Mouse (Mus musculus) liver, embryonic 12.5 days (tissue): ENCODE results near the gene Wdtc1. TPM values are rescaled to one million over a fixed set of nuclear protein-coding genes. Genes with fewer than 3 reads are reported as not detected.

Source experiments
- ATAC-seq: fragments of 200-750 bp; cut with Nextera tagmentation; 2 replicates; pipeline ENCODE4 v1.8.0; 2017; ENCODE audit warnings: moderate number of reproducible peaks, mild to moderate bottlenecking, moderate library complexity
- H3K27ac ChIP-seq: fragments of 300-500 bp; sonication (generic); 2 replicates; pipeline ENCODE4 v1.5.1; 2016; ENCODE audit warnings: mild to moderate bottlenecking
- H3K27me3 ChIP-seq: fragments of 300-500 bp; sonication (generic); replicated peaks from 2 replicates; pipeline ENCODE4 v1.6.1; 2016; ENCODE audit warnings: mild to moderate bottlenecking, moderate library complexity
- H3K36me3 ChIP-seq: fragments of 300-500 bp; sonication (generic); 2 replicates; pipeline ENCODE4 v1.6.1; 2016; ENCODE audit warnings: mild to moderate bottlenecking, moderate library complexity
- H3K4me1 ChIP-seq: fragments of 300-500 bp; sonication (generic); 2 replicates; pipeline ENCODE4 v1.6.1; 2016
- H3K4me2 ChIP-seq: fragments of 300-500 bp; sonication (generic); 2 replicates; pipeline ENCODE4 v1.6.1; 2016; ENCODE audit warnings: mild to moderate bottlenecking, moderate library complexity
- H3K4me3 ChIP-seq: fragments of 300-500 bp; sonication (generic); 2 replicates; pipeline ENCODE4 v1.5.1; 2016; ENCODE audit warnings: mild to moderate bottlenecking, moderate library complexity
- H3K9ac ChIP-seq: fragments of 300-500 bp; sonication (generic); 2 replicates; pipeline ENCODE4 v1.6.1; 2016; ENCODE audit warnings: mild to moderate bottlenecking, moderate library complexity
- H3K9me3 ChIP-seq: fragments of 300-500 bp; sonication (generic); replicated peaks from 2 replicates; pipeline ENCODE4 v1.6.1; 2016; ENCODE audit warnings: mild to moderate bottlenecking, moderate library complexity
- WGBS: fragments of 180-500 bp; shearing (Covaris S2); methylation state at CpG from one replicate; pipeline ENCODE4 v1.1.7; 2016; ENCODE audit not compliant: insufficient replicate concordance; 5-methylcytosine and 5-hydroxymethylcytosine counted together
- polyA plus RNA-seq: library from polyadenylated mRNA; unstranded; fragments of >200 nt; fragmentation: Nextera tagmentation; extraction: Ambion mirVana; gene quantifications from 2 replicates; pipeline ENCODE4 v1.2.1, GENCODE M21; 2016

The Wdtc1 gene
- polyA plus RNA-seq, 1 experiment from 2014 or later, result 10.0 TPM

DNA sequence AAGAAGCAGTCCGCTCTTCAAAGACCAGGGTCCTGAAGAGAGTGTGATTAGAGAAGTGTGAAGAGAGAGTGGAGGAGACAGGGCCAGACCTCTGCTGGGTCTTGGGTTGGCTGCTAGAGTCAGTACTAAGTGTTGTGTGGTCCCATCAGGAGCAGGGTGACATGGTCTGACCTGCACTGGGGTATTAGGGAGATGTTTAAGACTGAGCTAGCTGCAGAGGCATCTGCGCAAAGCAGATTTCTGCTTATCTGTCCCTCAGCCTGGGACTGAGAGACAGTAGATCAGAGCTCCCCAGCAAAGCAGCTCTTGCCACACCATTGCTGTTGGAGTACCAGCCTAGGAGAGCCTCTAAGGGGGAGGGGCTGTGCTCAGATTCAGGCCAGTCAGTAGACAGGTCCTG lies 36.8 kb upstream of the Wdtc1 start:
- Histone ChIP-seq H3K27me3 (no peaks in the 10 kb centered on the region), H3K36me3 (peaks cover 16% of the 10 kb centered on the region), H3K4me1 (peaks cover 57% of the 10 kb centered on the region), H3K9ac (peak overlapping the region; percentile 36; the same call in 1 of the 2 replicates), H3K27ac (peak overlapping the region; percentile 80), H3K4me3 (no peak overlapping the region), H3K4me2 (peak overlapping the region; percentile 59), H3K9me3 (no peaks in the 10 kb centered on the region)
- 30% methylated on average over 2 of the region's 2 CpGs for WGBS
- peak; percentile 96 for ATAC-seq

DNA sequence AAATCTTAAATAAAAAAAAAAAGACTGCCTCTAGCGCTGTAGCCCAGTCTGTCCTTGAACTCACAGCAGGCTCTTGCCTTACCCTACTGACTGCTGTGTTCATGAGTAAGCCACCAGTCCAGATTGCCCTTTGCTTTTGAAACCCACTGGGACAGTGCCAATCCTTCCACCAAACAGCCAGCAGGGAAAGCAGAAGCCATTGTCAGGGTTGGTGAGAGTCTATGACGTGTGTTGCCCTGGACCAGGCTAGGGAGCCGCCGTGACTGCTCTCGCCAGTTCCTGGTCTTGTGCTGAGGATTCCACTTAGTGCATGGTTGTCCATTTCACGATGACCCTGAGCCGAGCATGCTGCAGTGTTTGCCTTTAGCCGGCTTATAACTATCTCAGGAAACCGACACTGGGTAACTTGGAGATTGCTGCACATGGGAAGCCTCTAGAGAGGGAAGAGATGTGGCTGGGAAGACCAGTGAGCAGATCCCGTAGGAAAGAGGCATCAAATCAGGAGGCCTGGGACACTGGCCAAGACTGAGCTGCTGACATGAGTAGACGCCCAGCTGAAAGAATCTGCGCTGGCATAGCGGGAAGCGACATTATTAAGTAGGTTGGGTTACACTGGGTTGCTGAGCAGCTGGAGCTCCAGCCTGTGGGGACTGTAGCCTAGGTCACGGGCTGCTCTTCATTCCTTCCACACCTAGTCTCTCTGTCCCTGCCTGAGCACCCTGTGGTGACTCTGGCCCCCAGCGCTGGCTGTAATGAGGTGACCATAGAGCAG lies 35.7 kb upstream of the Wdtc1 start:
- H3K4me2 ChIP-seq, result peak overlapping the region; percentile 59; the same call in 1 of the 2 replicates
- H3K27ac ChIP-seq, result peak overlapping the region; percentile 80
- no peaks in the 10 kb centered on the region for H3K9me3 ChIP-seq
- H3K27me3 ChIP-seq, result no peaks in the 10 kb centered on the region
- no peak overlapping the region for H3K4me3 ChIP-seq
- ATAC-seq, result no peak
- peaks cover 46% of the 10 kb centered on the region for H3K4me1 ChIP-seq
- 0 out of 2 replicates have a peak overlapping the region, but pooled peaks have one; percentile 18 for H3K9ac ChIP-seq
- H3K36me3 ChIP-seq, result peaks cover 22% of the 10 kb centered on the region
- WGBS, result 85% methylated on average over 16 of the region's 16 CpGs

DNA sequence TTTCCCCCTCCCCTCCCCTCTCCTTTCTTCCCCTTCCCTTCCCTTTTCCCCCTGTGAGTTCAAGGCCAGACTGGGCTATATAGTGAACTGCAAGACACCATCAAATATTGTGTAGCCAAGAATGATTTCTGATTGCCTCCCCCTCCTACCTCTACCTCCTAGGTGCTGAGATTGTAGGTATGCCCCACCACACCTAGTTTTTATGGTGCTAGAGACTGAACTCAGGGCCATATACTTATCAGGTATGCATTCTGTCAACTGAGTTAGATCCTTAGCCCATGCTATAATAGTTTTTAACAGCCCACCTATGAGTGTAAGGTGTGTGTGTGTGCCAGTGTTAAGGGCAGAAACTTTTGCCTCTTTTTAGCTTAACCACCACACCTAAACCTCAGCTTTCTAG lies 33.8 kb upstream of the Wdtc1 start:
- no peak for ATAC-seq
- H3K9me3 ChIP-seq, result no peaks in the 10 kb centered on the region
- H3K4me1 ChIP-seq, result peaks cover 35% of the 10 kb centered on the region
- H3K36me3 ChIP-seq, result peaks cover 28% of the 10 kb centered on the region
- H3K9ac ChIP-seq, result no peak overlapping the region
- no peak overlapping the region for H3K4me2 ChIP-seq
- H3K4me3 ChIP-seq, result no peak overlapping the region
- no peaks in the 10 kb centered on the region for H3K27me3 ChIP-seq
- no peak overlapping the region for H3K27ac ChIP-seq

DNA sequence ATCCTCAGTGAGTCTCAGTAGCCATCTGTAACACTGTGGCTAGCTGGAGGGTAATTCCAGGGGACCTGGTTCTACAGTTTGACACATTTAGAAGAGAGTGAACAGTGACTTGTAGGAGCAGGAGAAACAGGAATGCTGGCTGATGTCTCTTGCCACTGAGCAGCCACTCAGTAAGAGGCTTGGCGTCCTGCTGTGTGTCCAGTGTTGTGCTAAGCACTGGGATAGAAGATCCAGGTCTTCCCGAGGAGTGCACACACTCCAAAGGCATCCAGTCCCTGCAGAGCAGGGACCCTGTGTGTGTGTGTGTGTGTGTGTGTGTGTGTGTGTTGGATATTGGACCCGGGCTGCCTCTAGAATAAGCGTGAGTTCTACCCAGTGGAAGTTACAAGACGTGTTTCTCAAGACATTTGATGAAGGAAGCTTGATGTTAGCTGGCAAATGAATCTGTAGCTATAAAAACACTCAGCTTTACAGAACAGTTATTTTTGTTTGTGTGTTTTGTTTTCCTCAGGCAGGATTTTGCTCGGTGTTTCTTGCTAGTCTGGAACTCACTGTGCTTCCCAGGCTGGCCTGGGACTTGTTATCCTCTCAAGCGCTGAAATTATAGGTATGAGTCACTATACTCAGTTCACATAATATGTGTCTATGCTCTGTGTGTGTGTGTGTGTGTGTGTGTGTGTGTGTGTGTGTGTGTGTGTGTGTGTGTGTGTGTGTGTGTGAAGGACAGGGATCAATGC lies 32.9 kb upstream of the Wdtc1 start:
- Histone ChIP-seq H3K4me2 (no peak overlapping the region), H3K27me3 (no peaks in the 10 kb centered on the region), H3K9ac (no peak overlapping the region), H3K27ac (no peak overlapping the region), H3K36me3 (peaks cover 36% of the 10 kb centered on the region), H3K4me3 (no peak overlapping the region), H3K9me3 (no peaks in the 10 kb centered on the region), H3K4me1 (peaks cover 33% of the 10 kb centered on the region)
- ATAC-seq, result no peak
- WGBS, result 81% methylated on average over 7 of the region's 7 CpGs

DNA sequence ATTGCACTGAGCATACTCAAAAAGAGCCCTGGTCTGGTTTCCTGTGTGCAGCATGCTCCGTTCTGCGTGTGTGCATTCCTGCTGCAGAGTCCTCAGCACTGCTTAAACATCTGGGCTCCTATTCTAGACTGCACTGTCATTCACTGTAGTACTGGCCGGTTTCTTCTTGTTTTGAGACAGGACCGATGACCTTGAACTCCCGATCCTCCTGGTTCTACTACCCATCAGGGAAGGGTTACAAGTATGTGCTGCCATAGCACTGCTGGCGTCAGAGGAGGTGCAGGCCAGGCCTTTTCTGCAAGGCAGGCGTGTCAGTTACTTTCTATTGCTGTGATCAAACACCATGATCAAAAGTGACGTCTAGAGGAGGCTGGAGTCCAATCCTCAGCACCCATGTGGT lies 27.9 kb upstream of the Wdtc1 start:
- Histone ChIP-seq H3K4me3 (no peak overlapping the region), H3K9me3 (no peaks in the 10 kb centered on the region), H3K27ac (peak overlapping the region; percentile 1; the same call in 1 of the 2 replicates), H3K27me3 (no peaks in the 10 kb centered on the region), H3K36me3 (peaks cover 31% of the 10 kb centered on the region), H3K4me1 (peaks cover 57% of the 10 kb centered on the region), H3K9ac (no peak overlapping the region), H3K4me2 (no peak overlapping the region)
- 74% methylated on average over 8 of the region's 8 CpGs for WGBS
- no peak for ATAC-seq

DNA sequence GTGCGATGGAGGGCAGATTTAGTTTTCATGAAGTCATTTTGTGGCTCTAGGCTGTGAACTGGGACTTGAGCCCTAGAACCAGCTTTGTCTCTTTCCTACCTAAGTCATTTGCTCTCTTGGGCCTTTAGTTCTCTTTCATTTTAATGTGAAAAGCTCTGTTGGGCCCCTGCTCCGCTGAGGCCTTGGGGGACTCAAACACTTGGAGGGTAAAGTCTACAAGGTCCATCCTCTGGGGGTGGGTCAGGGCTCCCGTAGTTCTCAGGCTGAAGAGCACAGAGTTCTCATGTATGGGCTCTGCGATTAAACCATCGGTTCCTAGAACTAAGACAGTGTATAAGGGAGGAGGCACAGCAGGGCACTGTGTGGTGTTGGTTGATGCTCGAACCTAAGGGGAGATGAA lies 27.3 kb upstream of the Wdtc1 start:
- H3K9ac ChIP-seq, result 0 out of 2 replicates have a peak overlapping the region, but pooled peaks have one; percentile 23
- 78% methylated on average over 6 of the region's 6 CpGs for WGBS
- no peak for ATAC-seq
- H3K4me2 ChIP-seq, result no peak overlapping the region
- no peaks in the 10 kb centered on the region for H3K9me3 ChIP-seq
- H3K4me3 ChIP-seq, result no peak overlapping the region
- no peaks in the 10 kb centered on the region for H3K27me3 ChIP-seq
- H3K4me1 ChIP-seq, result peaks cover 63% of the 10 kb centered on the region
- H3K36me3 ChIP-seq, result peaks cover 26% of the 10 kb centered on the region
- H3K27ac ChIP-seq, result peak overlapping the region; percentile 1

DNA sequence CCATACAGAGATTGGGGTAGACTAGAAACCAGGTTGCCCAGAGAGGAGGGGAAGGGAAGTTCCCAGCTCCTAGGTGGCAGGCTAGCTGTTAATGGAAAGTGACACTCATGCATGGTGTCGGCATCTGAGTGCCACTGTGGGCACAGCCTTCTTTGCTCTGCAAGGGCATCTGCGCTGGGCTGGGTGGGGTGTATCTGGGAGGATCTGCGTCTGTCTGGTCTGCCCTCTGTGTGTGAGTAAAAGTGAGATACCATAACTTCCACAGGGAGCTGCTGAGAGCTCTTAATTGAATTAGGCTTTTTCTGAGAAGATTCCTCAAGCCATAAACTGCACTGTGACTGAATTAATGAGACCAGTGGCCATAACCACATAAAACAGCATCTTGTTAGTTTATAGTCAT lies 26.6 kb upstream of the Wdtc1 start:
- H3K4me3 ChIP-seq, result no peak overlapping the region
- no peak for ATAC-seq
- H3K4me2 ChIP-seq, result peak overlapping the region; percentile 6; the same call in 1 of the 2 replicates
- peaks cover 26% of the 10 kb centered on the region for H3K36me3 ChIP-seq
- peak overlapping the region; percentile 19; the same call in 1 of the 2 replicates for H3K9ac ChIP-seq
- H3K4me1 ChIP-seq, result peaks cover 69% of the 10 kb centered on the region
- H3K27me3 ChIP-seq, result no peaks in the 10 kb centered on the region
- H3K27ac ChIP-seq, result peak overlapping the region; percentile 1
- H3K9me3 ChIP-seq, result no peaks in the 10 kb centered on the region
- 41% methylated on average over 3 of the region's 3 CpGs for WGBS

DNA sequence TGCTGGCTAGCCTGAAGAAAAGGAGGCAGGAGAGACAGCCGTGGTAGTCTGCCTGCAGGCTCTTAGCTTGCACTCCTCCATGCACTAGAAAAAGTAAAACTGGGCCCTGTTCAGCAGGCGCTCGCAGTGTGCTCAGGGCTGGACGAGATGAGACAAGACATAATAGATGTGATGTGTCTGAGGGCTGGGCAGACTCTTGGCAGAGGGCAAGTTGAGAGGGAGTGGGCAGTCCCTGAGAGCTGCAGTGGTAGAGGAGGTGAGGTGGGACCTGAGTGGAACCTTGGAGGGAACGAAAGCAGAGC lies 25.7 kb upstream of the Wdtc1 start:
- Histone ChIP-seq H3K27me3 (no peaks in the 10 kb centered on the region), H3K9me3 (no peaks in the 10 kb centered on the region), H3K4me3 (no peak overlapping the region), H3K4me1 (peaks cover 77% of the 10 kb centered on the region), H3K27ac (peak overlapping the region; percentile 80), H3K9ac (peak overlapping the region; percentile 49; the same call in 1 of the 2 replicates), H3K36me3 (peaks cover 28% of the 10 kb centered on the region), H3K4me2 (peak overlapping the region; percentile 53)
- ATAC-seq, result no peak
- WGBS, result 61% methylated on average over 5 of the region's 5 CpGs

DNA sequence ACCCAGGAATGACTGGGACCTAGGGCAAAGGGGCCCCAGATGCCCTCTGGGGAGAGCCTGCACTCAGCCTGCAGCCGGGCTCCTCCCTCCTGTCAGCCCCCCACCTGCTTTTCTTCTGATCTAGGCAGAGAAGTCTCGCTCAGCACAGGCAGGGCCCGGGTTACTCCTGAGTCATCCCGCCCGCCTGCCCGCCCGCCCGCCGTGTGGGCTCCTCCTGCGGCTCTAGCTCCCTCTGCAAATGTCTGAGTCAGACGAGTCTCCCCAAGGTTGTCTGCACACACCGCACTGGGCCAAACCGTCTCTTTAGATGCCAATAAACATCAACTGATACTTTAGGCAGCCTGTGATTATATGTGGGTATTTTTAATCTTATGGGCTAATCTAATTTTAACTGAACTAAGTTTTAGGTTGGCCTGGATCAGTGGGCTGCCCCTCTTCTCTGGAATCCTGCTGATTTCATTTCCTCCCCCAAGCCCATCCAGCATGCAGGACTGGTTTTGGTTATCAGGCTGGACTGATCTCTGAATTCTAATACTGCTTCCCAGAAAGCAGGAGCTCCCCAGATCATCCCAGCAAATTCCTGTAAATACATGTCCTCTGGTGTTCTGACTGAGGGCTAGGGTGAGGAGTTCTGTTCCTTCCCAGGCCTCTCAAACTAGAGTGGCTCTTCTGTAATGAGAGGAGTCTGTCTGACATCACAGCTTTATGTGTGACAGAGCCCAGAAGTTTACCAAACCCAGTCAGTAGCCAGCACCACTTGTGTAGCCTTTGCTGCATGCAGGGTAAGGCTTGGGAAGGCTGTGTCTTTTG lies 25.2 kb upstream of the Wdtc1 start:
- ATAC-seq, result peak; percentile 89

DNA sequence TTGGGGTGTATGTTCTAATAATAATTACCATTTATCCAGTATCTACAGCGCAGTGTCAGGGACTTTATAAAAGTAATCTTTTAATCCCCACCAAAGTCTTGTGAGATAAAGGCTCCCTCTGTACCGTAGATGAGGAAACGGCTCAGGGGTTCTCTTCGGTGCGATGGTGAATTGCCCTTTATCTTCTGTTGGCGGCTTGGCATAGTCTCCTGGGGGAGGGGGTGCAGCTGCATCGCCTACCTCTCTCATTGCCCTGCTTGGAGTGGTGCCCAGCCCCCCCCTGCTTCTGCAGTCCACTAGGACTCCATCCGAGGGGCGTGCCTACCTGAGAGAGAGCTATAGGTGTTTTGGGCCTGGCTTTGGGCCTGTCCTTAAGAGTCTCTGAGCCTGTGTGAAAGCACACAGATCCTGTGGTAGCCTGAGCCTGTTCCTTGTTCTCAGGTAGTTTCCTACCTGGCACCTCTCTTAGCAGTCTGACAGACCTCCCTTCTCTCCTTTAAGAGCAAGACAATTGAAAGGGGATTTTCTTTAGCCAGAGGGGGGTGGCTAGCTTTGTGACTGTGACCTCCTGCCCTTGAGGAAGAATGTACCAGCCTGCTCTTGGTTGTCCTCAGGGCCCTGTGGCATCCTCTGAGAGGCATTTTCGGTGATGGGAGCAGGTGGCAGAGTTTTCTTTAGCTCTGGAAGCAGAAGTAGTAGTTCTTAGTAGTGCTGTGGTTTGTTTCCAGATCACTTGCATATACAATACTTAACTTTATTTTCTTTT lies 22.7 kb upstream of the Wdtc1 start:
- peak; percentile 31; the same call in 1 of the 2 replicates for ATAC-seq
- Histone ChIP-seq H3K27ac (peak overlapping the region; percentile 68), H3K36me3 (peaks cover 13% of the 10 kb centered on the region), H3K4me3 (no peak overlapping the region), H3K9ac (peak overlapping the region; percentile 35), H3K9me3 (no peaks in the 10 kb centered on the region), H3K4me2 (peak overlapping the region; percentile 40), H3K4me1 (peaks cover 99% of the 10 kb centered on the region), H3K27me3 (no peaks in the 10 kb centered on the region)
- 38% methylated on average over 10 of the region's 10 CpGs for WGBS

More for the DNA sequence above, 25.2 kb upstream of the Wdtc1 start:
- H3K4me2 ChIP-seq, result peak overlapping the region; percentile 53
- no peaks in the 10 kb centered on the region for H3K27me3 ChIP-seq
- 7% methylated on average over 13 of the region's 13 CpGs for WGBS
- no peaks in the 10 kb centered on the region for H3K9me3 ChIP-seq
- peak overlapping the region; percentile 49 for H3K9ac ChIP-seq
- H3K27ac ChIP-seq, result peak overlapping the region; percentile 80
- H3K4me3 ChIP-seq, result 0 out of 2 replicates have a peak overlapping the region, but pooled peaks have one; percentile 0
- peaks cover 28% of the 10 kb centered on the region for H3K36me3 ChIP-seq
- peaks cover 82% of the 10 kb centered on the region for H3K4me1 ChIP-seq

DNA sequence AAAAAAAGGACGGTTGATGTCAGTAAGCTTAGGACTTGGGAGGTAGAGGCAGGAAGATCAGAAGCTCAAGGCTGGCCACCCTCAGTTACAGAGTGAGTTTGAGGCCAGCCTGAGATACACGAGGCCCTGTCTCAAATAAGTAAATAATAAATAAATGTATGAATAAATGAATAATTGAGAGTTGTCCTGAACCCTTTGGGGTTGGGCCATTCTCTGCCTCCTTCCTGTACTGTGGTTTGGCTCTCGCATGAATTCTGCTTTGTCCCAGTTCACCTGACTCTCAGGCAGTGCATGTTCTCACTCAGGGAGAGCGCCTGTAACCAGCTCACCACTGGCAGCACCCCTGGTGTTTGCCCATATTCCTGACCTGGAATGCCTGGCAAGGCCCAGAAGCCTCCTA lies 20.7 kb upstream of the Wdtc1 start:
- WGBS, result 68% methylated on average over 4 of the region's 4 CpGs
- Histone ChIP-seq H3K36me3 (peaks cover 13% of the 10 kb centered on the region), H3K4me2 (peak overlapping the region; percentile 93), H3K4me3 (no peak overlapping the region), H3K9ac (peak overlapping the region; percentile 91), H3K9me3 (no peaks in the 10 kb centered on the region), H3K4me1 (peaks cover 93% of the 10 kb centered on the region), H3K27me3 (no peaks in the 10 kb centered on the region), H3K27ac (peak overlapping the region; percentile 66; the same call in 1 of the 2 replicates)
- no peak for ATAC-seq
